In the genomic region with DNA sequence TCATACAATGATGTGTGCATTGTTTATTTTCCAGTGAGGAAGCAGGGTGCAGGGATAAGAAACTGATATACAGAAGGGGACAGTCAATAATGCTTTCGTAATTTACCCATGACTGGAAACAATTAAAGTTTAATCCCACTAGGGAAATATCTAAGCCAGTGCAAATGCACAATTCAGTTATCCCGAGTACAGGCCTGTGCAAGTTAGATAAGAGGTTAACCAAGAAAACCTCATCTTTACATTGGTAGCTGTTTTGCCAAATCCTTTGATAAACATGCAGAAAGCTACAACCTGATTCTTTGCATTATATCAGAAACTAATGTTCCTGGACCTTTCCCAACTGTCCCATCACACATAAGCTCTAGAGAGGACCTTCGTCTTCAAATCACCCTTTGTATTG, we compare ENCODE assay signal across 13 mouse cellular contexts. TPM values are rescaled to one million over a fixed set of nuclear protein-coding genes. Genes with fewer than 3 reads are reported as not detected.
"Had no signal": no experiment of that assay in that cellular context is flagged by ENCODE, and none has a peak within 500 bp of the region (broad histone marks: within the 10 kb centered on the region; RNA-seq: fewer than 3 reads in every experiment).

No protein-coding gene starts in this region.

- H3K4me3 ChIP-seq: limb, embryonic 13.5 days; liver, embryonic 15.5 days had no signal

- H3K4me2 ChIP-seq: limb, embryonic 13.5 days; liver, embryonic 15.5 days; lung, embryonic 14.5 days had no signal

- ATAC-seq: inflammation-experienced regulatory T-cells, adult 6 months; intestine, postnatal 0 days had no signal

- H3K9me3 ChIP-seq: limb, embryonic 13.5 days; liver, embryonic 15.5 days had no signal

- DNase-seq: kidney, adult 8-10 months; kidney, postnatal 25 days; layer of hippocampus, adult 9-11 months; lung, embryonic 14.5 days; lung, postnatal 10 days; right cerebral cortex, postnatal 14 days; thymus, adult 18-20 months; thymus, postnatal 14 days had no signal

- H3K27ac ChIP-seq: limb, embryonic 13.5 days; liver, embryonic 15.5 days; macrophage had no signal

- H3K4me1 ChIP-seq: limb, embryonic 13.5 days; liver, embryonic 15.5 days had no signal

- H3K36me3 ChIP-seq: limb, embryonic 13.5 days; liver, embryonic 15.5 days had no signal

- H3K27me3 ChIP-seq: limb, embryonic 13.5 days; liver, embryonic 15.5 days had no signal

- H3K9ac ChIP-seq: limb, embryonic 13.5 days; liver, embryonic 15.5 days; lung, embryonic 14.5 days had no signal

RNA-seq across cellular contexts. Expression of a gene that starts 46.3 kb away (rescaled TPM):
- polyA plus RNA-seq: inflammation-experienced regulatory T-cells, adult 6 months; macrophage had no signal
